Comparison of ENCODE assay signal across 10 mouse cellular contexts in the genomic region with DNA sequence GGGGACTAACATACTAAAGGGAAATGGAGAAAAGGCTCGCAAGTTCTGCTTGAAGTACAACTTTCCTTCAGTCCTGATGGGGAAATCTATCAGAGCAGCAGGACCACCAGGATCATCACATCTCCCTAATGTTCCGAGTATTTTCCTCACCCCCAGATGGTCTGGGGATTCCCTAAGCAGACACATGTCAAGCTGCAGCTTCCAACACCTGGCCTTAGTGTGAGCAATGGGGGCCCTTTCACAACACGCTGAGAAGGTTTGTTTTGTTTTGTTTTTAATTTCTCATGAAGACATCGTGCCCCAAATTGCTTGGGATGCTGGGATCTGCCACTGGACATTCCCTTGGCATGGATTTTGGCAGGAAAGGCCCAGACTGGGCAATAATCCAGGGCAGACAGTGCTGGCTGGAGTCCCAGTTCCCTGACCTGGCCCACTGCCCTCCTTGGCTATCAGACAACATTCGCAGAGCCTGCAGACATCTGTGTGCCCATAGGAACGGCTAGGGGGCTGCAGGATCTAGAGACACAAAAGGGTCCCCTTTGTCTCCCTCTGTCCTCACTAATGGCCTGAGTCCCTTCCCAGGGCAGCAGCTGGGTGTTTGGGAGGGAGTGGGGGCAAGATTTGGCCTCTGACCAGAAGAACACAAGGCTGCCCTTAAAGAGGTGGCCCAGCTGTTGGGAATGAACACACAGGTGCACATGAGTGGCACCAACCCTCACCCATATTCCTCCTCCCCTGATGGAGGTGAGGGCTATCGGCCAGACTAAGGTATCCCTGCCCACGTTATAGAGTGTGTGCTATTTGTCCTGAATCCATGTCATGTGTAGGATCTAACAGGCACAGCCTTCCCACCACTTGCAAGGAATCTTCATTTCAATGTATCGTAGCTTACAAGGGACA.
DNase-seq lines count a peak whose midpoint lies in the region; ATAC-seq and TF ChIP-seq lines count a peak whose summit lies in the region.
"Had no signal": no experiment of that assay in that cellular context is flagged by ENCODE, and none has a peak within 500 bp of the region (broad histone marks: within the 10 kb centered on the region; RNA-seq: fewer than 3 reads in every experiment).

No protein-coding gene starts in this region.

- TF ChIP-seq CTCF in kidney, adult 2 months (conservative IDR thresholded peaks at IDR 0.05; ENCODE audit: insufficient read depth, insufficient read length, low read depth, low read length) = no peak

- H3K9ac ChIP-seq in kidney, embryonic 14.5 days (ENCODE audit: low read depth, low read length) = no peak overlapping the region
- H3K9ac ChIP-seq: liver, embryonic 13.5 days had no signal

- peak; percentile 72 for DNase-seq in kidney, adult 2 months
- DNase-seq in adrenal gland, postnatal 14 days = peak; percentile 49
- DNase-seq in cerebellum, postnatal 25 days = peak; percentile 68 to 71
- DNase-seq in kidney, postnatal 10 days = peak; percentile 22
- peak; percentile 28 for DNase-seq in retina, postnatal 7 days (ENCODE audit: low read depth, low spot score)
- DNase-seq in embryo, embryonic 10 days (ENCODE audit: low spot score) = no peak
- DNase-seq: liver, embryonic 13.5 days had no signal

- no peak overlapping the region for H3K4me2 ChIP-seq in kidney, embryonic 14.5 days (replicated peaks; ENCODE audit: low read depth, low read length)
- H3K4me2 ChIP-seq: liver, embryonic 13.5 days had no signal

- H3K27ac ChIP-seq in kidney, adult 2 months (ENCODE audit: insufficient read depth, low read depth, low read length) = no peak overlapping the region
- no peak overlapping the region for H3K27ac ChIP-seq in kidney, embryonic 14.5 days (ENCODE audit: low read depth, low read length)
- H3K27ac ChIP-seq: liver, embryonic 13.5 days had no signal

- no peaks in the 10 kb centered on the region for H3K9me3 ChIP-seq in kidney, embryonic 14.5 days (ENCODE audit: control insufficient read depth, low read length)
- H3K9me3 ChIP-seq: liver, embryonic 13.5 days had no signal

- H3K27me3 ChIP-seq in kidney, adult 2 months (replicated peaks; ENCODE audit: control insufficient read depth, insufficient read depth, low read length) = no peaks in the 10 kb centered on the region
- no peaks in the 10 kb centered on the region for H3K27me3 ChIP-seq in kidney, embryonic 14.5 days (ENCODE audit: control insufficient read depth, insufficient read depth, low read length)
- H3K27me3 ChIP-seq: liver, embryonic 13.5 days had no signal

- 49% methylated on average over 9 of the region's 9 CpGs for WGBS in kidney, adult 2 months
- WGBS in kidney, embryonic 14.5 days = 74% methylated on average over 9 of the region's 9 CpGs

- no peak for ATAC-seq in kidney, embryonic 14.5 days (ENCODE audit: low FRiP score, low TSS enrichment)
- ATAC-seq in monocyte, adult 5-6 weeks (replicated peaks; ENCODE audit: insufficient number of reproducible peaks, low FRiP score, low TSS enrichment, poor library complexity, severe bottlenecking) = no peak
- ATAC-seq: Patski had no signal

- H3K36me3 ChIP-seq in kidney, adult 2 months (ENCODE audit: control insufficient read depth, insufficient read depth, low read length) = no peaks in the 10 kb centered on the region
- no peaks in the 10 kb centered on the region for H3K36me3 ChIP-seq in kidney, embryonic 14.5 days (ENCODE audit: control insufficient read depth, insufficient read depth, low read length)
- H3K36me3 ChIP-seq: liver, embryonic 13.5 days had no signal

- no peaks in the 10 kb centered on the region for H3K4me1 ChIP-seq in kidney, adult 2 months (ENCODE audit: control insufficient read depth, insufficient read depth, low read length)
- H3K4me1 ChIP-seq in kidney, embryonic 14.5 days (ENCODE audit: control insufficient read depth, insufficient read depth, low read length) = no peaks in the 10 kb centered on the region
- H3K4me1 ChIP-seq: liver, embryonic 13.5 days had no signal

- TF ChIP-seq POLR2A in kidney, adult 2 months (IDR thresholded peaks at IDR 0.05; ENCODE audit: low read depth, low read length) = no peak

- no peak overlapping the region for H3K4me3 ChIP-seq in kidney, adult 2 months (ENCODE audit: insufficient read depth, low read depth, low read length)
- H3K4me3 ChIP-seq in kidney, embryonic 14.5 days (ENCODE audit: low read length) = no peak overlapping the region
- H3K4me3 ChIP-seq: liver, embryonic 13.5 days had no signal
